Mouse (Mus musculus): ENCODE measurements around the gene Psmc3. TPM values are rescaled to one million over a fixed set of nuclear protein-coding genes. Genes with fewer than 3 reads are reported as not detected.

The Psmc3 gene
- total and polyA plus RNA-seq, 2 experiments = 69.4 to 190 TPM

GRCm38 (mm10) chr2:91023131-91023530 lies 30.7 kb upstream of the Psmc3 start:
- Histone ChIP-seq H3K4me1 (ENCODE audit: control insufficient read depth, insufficient read depth, low read length) (no peaks in the 10 kb centered on the region), H3K27ac (replicated peaks; ENCODE audit: insufficient read depth, low read depth, low read length) (no peak overlapping the region)

GRCm38 (mm10) chr2:91023956-91024355 lies 29.9 kb upstream of the Psmc3 start:
- Histone ChIP-seq H3K4me1 (ENCODE audit: control insufficient read depth, insufficient read depth, low read length) (no peaks in the 10 kb centered on the region), H3K27ac (replicated peaks; ENCODE audit: insufficient read depth, low read depth, low read length) (no peak overlapping the region), H3K9ac (ENCODE audit: low read depth, low read length) (no peak overlapping the region), H3K4me3 (ENCODE audit: insufficient read depth, low read depth, low read length) (no peak overlapping the region), H3K79me2 (ENCODE audit: control insufficient read depth, insufficient read depth, low read length) (no peaks in the 10 kb centered on the region), H3K27me3 (ENCODE audit: control insufficient read depth, insufficient read depth, low read length) (no peaks in the 10 kb centered on the region), H3K36me3 (ENCODE audit: control insufficient read depth, insufficient read depth, low read length) (peaks cover 10% of the 10 kb centered on the region; the same call in 1 of the 2 replicates)
- TF ChIP-seq POLR2A (IDR thresholded peaks at IDR 0.05; ENCODE audit: extremely low read depth, insufficient read depth, low read length) = no peak
- no peak for TF ChIP-seq CTCF (IDR thresholded peaks at IDR 0.05; ENCODE audit: low read depth, low read length)
- no peak for DNase-seq (ENCODE audit: extremely low read depth, low read depth, low spot score)
- 100% methylated on average over 1 of the region's 1 CpGs for whole genome bisulfite sequencing

More at GRCm38 (mm10) chr2:91023131-91023530, 30.7 kb upstream of the Psmc3 start:
- whole genome bisulfite sequencing = 78% methylated on average over 2 of the region's 2 CpGs
- Histone ChIP-seq H3K4me3 (ENCODE audit: insufficient read depth, low read depth, low read length) (no peak overlapping the region), H3K27me3 (ENCODE audit: control insufficient read depth, insufficient read depth, low read length) (no peaks in the 10 kb centered on the region), H3K36me3 (ENCODE audit: control insufficient read depth, insufficient read depth, low read length) (peaks cover 12% of the 10 kb centered on the region; the same call in 1 of the 2 replicates), H3K79me2 (ENCODE audit: control insufficient read depth, insufficient read depth, low read length) (no peaks in the 10 kb centered on the region), H3K9ac (ENCODE audit: low read depth, low read length) (no peak overlapping the region)
- DNase-seq (ENCODE audit: extremely low read depth, low read depth, low spot score) = no peak
- no peak for TF ChIP-seq CTCF (IDR thresholded peaks at IDR 0.05; ENCODE audit: low read depth, low read length)
- no peak for TF ChIP-seq POLR2A (IDR thresholded peaks at IDR 0.05; ENCODE audit: extremely low read depth, insufficient read depth, low read length)

- H3K4me3 ChIP-seq (ENCODE audit: insufficient read depth, low read depth, low read length) = no peak overlapping the region
- no peak overlapping the region for H3K9ac ChIP-seq (ENCODE audit: low read depth, low read length)
- WGBS = 100% methylated on average over 1 of the region's 1 CpGs
These were observed 28.7 kb upstream of the Psmc3 start for GRCm38 (mm10) chr2:91025081-91025516.

GRCm38 (mm10) chr2:91026491-91026890 lies 27.3 kb upstream of the Psmc3 start:
- H3K9ac ChIP-seq (ENCODE audit: low read depth, low read length) = no peak overlapping the region
- no peaks in the 10 kb centered on the region for H3K79me2 ChIP-seq (ENCODE audit: control insufficient read depth, insufficient read depth, low read length)
- H3K27ac ChIP-seq (replicated peaks; ENCODE audit: insufficient read depth, low read depth, low read length) = no peak overlapping the region
- H3K4me3 ChIP-seq (ENCODE audit: insufficient read depth, low read depth, low read length) = no peak overlapping the region
- TF ChIP-seq CTCF (IDR thresholded peaks at IDR 0.05; ENCODE audit: low read depth, low read length) (no peak), POLR2A (IDR thresholded peaks at IDR 0.05; ENCODE audit: extremely low read depth, insufficient read depth, low read length) (no peak)
- WGBS = 82% methylated on average over 1 of the region's 1 CpGs
- DNase-seq (ENCODE audit: extremely low read depth, low read depth, low spot score) = no peak
- H3K27me3 ChIP-seq (ENCODE audit: control insufficient read depth, insufficient read depth, low read length) = no peaks in the 10 kb centered on the region
- no peaks in the 10 kb centered on the region for H3K36me3 ChIP-seq (ENCODE audit: control insufficient read depth, insufficient read depth, low read length)
- H3K4me1 ChIP-seq (ENCODE audit: control insufficient read depth, insufficient read depth, low read length) = no peaks in the 10 kb centered on the region; the same call in none of the 2 replicates

More at GRCm38 (mm10) chr2:91025081-91025516, 28.7 kb upstream of the Psmc3 start:
- no peak for DNase-seq (ENCODE audit: extremely low read depth, low read depth, low spot score)
- Histone ChIP-seq H3K27ac (replicated peaks; ENCODE audit: insufficient read depth, low read depth, low read length) (no peak overlapping the region), H3K4me1 (ENCODE audit: control insufficient read depth, insufficient read depth, low read length) (no peaks in the 10 kb centered on the region), H3K79me2 (ENCODE audit: control insufficient read depth, insufficient read depth, low read length) (no peaks in the 10 kb centered on the region), H3K36me3 (ENCODE audit: control insufficient read depth, insufficient read depth, low read length) (peaks cover 5% of the 10 kb centered on the region; the same call in 1 of the 2 replicates), H3K27me3 (ENCODE audit: control insufficient read depth, insufficient read depth, low read length) (no peaks in the 10 kb centered on the region)
- TF ChIP-seq POLR2A (IDR thresholded peaks at IDR 0.05; ENCODE audit: extremely low read depth, insufficient read depth, low read length) (no peak), CTCF (IDR thresholded peaks at IDR 0.05; ENCODE audit: low read depth, low read length) (no peak)

- Histone ChIP-seq H3K27ac (replicated peaks; ENCODE audit: insufficient read depth, low read depth, low read length) (no peak overlapping the region), H3K27me3 (ENCODE audit: control insufficient read depth, insufficient read depth, low read length) (no peaks in the 10 kb centered on the region), H3K36me3 (ENCODE audit: control insufficient read depth, insufficient read depth, low read length) (no peaks in the 10 kb centered on the region), H3K9ac (ENCODE audit: low read depth, low read length) (no peak overlapping the region), H3K79me2 (ENCODE audit: control insufficient read depth, insufficient read depth, low read length) (no peaks in the 10 kb centered on the region), H3K4me3 (ENCODE audit: insufficient read depth, low read depth, low read length) (no peak overlapping the region), H3K4me1 (ENCODE audit: control insufficient read depth, insufficient read depth, low read length) (no peaks in the 10 kb centered on the region; the same call in none of the 2 replicates)
- no peak for TF ChIP-seq POLR2A (IDR thresholded peaks at IDR 0.05; ENCODE audit: extremely low read depth, insufficient read depth, low read length)
- TF ChIP-seq CTCF (IDR thresholded peaks at IDR 0.05; ENCODE audit: low read depth, low read length) = no peak
- 65% methylated on average over 9 of the region's 9 CpGs for WGBS
- peak; percentile 67 for DNase-seq (ENCODE audit: extremely low read depth, low read depth, low spot score)
These were observed 26.2 kb upstream of the Psmc3 start for GRCm38 (mm10) chr2:91027391-91028214.

- no peaks in the 10 kb centered on the region; the same call in none of the 2 replicates for H3K4me1 ChIP-seq (ENCODE audit: control insufficient read depth, insufficient read depth, low read length)
- H3K9ac ChIP-seq (ENCODE audit: low read depth, low read length) = no peak overlapping the region
- no peak overlapping the region for H3K27ac ChIP-seq (replicated peaks; ENCODE audit: insufficient read depth, low read depth, low read length)
- WGBS = 85% methylated on average over 4 of the region's 4 CpGs
- H3K4me3 ChIP-seq (ENCODE audit: insufficient read depth, low read depth, low read length) = no peak overlapping the region
- peak; percentile 45 for DNase-seq (ENCODE audit: extremely low read depth, low read depth, low spot score)
- H3K27me3 ChIP-seq (ENCODE audit: control insufficient read depth, insufficient read depth, low read length) = no peaks in the 10 kb centered on the region
- no peak for TF ChIP-seq CTCF (IDR thresholded peaks at IDR 0.05; ENCODE audit: low read depth, low read length)
- TF ChIP-seq POLR2A (IDR thresholded peaks at IDR 0.05; ENCODE audit: extremely low read depth, insufficient read depth, low read length) = no peak
- H3K79me2 ChIP-seq (ENCODE audit: control insufficient read depth, insufficient read depth, low read length) = no peaks in the 10 kb centered on the region
- no peaks in the 10 kb centered on the region for H3K36me3 ChIP-seq (ENCODE audit: control insufficient read depth, insufficient read depth, low read length)
These were observed 22.6 kb upstream of the Psmc3 start for GRCm38 (mm10) chr2:91031216-91031615.

All from liver, adult 2 months (tissue).